Comparison of ENCODE assay signal across 8 mouse cellular contexts in the genomic region with DNA sequence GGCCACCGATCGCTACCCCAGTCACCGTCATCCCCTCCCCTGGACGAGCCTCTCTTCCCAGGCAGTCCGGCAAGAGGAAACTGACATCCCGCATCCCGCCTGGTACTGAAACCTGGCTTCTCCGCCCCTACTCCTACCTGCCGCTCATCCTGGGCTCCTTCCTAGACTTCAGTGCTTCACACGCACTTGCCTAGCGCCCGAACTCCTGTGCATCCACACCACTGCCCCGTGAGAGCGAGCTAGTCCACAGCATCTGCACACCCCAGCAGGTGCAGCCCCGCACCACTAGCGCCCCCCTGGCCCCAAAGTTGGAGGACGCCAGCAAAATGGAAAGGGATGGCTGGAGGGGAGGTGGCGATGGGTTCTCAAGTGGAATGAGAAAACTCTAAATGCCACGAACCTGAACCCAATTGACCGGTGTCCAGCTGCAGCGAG. TPM values are rescaled to one million over a fixed set of nuclear protein-coding genes. Genes with fewer than 3 reads are reported as not detected.
DNase-seq lines count a peak whose midpoint lies in the region; ATAC-seq and TF ChIP-seq lines count a peak whose summit lies in the region.

No protein-coding gene starts in this region.

- no peaks in the 10 kb centered on the region for H3K9me3 ChIP-seq in embryonic facial prominence, embryonic 12.5 days

- H3K27ac ChIP-seq in embryonic facial prominence, embryonic 12.5 days, result peak overlapping the region; percentile 6; the same call in 1 of the 2 replicates
- H3K27ac ChIP-seq in small intestine, adult 2 months (ENCODE audit: insufficient read depth, low read depth, low read length), result no peak overlapping the region

- peak; percentile 18 to 34 for DNase-seq in lung, adult 18-20 months
- no peak for DNase-seq in lung, postnatal 25 days (ENCODE audit: low spot score)
- peak; percentile 24 to 43 for DNase-seq in heart, postnatal 10 days
- peak; percentile 63 to 72 for DNase-seq in layer of hippocampus, postnatal 14 days (ENCODE audit: low spot score in 2 of 2)
- DNase-seq in lung, postnatal 14 days, result peak; percentile 12
- DNase-seq in ovary, postnatal 14 days (ENCODE audit: low spot score), result no peak

- under 1% methylated on average over 21 of the region's 21 CpGs for WGBS in embryonic facial prominence, embryonic 12.5 days
- WGBS in small intestine, adult 2 months, result 2% methylated on average over 21 of the region's 21 CpGs

- H3K4me3 ChIP-seq in embryonic facial prominence, embryonic 12.5 days, result peak overlapping the region; percentile 49
- H3K4me3 ChIP-seq in small intestine, adult 2 months (ENCODE audit: low read depth, low read length), result peak overlapping the region; percentile 52

- H3K9ac ChIP-seq in embryonic facial prominence, embryonic 12.5 days, result peak overlapping the region; percentile 44

- peak overlapping the region; percentile 93 for H3K4me2 ChIP-seq in embryonic facial prominence, embryonic 12.5 days (replicated peaks)

- 0 out of 2 replicates have a peak, but pooled peaks have one; percentile 1 for ATAC-seq in embryonic facial prominence, embryonic 12.5 days (ENCODE audit: insufficient number of reproducible peaks, insufficient read depth, low FRiP score, low TSS enrichment)

- no peaks in the 10 kb centered on the region for H3K36me3 ChIP-seq in embryonic facial prominence, embryonic 12.5 days
- no peaks in the 10 kb centered on the region for H3K36me3 ChIP-seq in small intestine, adult 2 months (ENCODE audit: control insufficient read depth, insufficient read depth, low read length)

- TF ChIP-seq POLR2A in small intestine, adult 2 months (IDR thresholded peaks at IDR 0.05; ENCODE audit: low read depth, low read length), result no peak

- peaks cover 54% of the 10 kb centered on the region for H3K4me1 ChIP-seq in embryonic facial prominence, embryonic 12.5 days
- peaks cover 9% of the 10 kb centered on the region for H3K4me1 ChIP-seq in small intestine, adult 2 months (ENCODE audit: control insufficient read depth, insufficient read depth, insufficient read length, low read length)

- peaks cover 43% of the 10 kb centered on the region for H3K27me3 ChIP-seq in embryonic facial prominence, embryonic 12.5 days
- peaks cover 43% of the 10 kb centered on the region for H3K27me3 ChIP-seq in small intestine, adult 2 months (ENCODE audit: control insufficient read depth, insufficient read depth, low read length)

- no peak for TF ChIP-seq CTCF in small intestine, adult 2 months (IDR thresholded peaks at IDR 0.05; ENCODE audit: extremely low read depth, insufficient read length, insufficient replicate concordance, low read depth, low read length)

- intact Hi-C loops in heart, postnatal 10 days (cut with DNase I), result no loop called here

RNA-seq across cellular contexts. Expression of a gene that starts 0.6 kb away (rescaled TPM):
- polyA plus RNA-seq in embryonic facial prominence, embryonic 12.5 days (2016; fragmentation: Nextera tagmentation; extraction: Ambion mirVana), result 24.1 and 26.2 TPM in 2 replicates
- total RNA-seq in heart, postnatal 10 days (2021), result 1 to 10 TPM; 3.3 to 3.5 TPM
- total RNA-seq in layer of hippocampus, postnatal 14 days (2021), result 10 to 100 TPM; 45.8 to 51.6 TPM
- polyA plus RNA-seq in small intestine, adult 2 months (2012; rRNA removed), result 0.58 and 1.5 TPM in 2 replicates

RNA-seq across cellular contexts. Expression of a gene that starts 56.7 kb away (rescaled TPM):
- polyA plus RNA-seq in embryonic facial prominence, embryonic 12.5 days (2016; fragmentation: Nextera tagmentation; extraction: Ambion mirVana), result not detected in 2 replicates
- not detected for total RNA-seq in heart, postnatal 10 days (2021)
- total RNA-seq in layer of hippocampus, postnatal 14 days (2021), result not detected
- not detected in 2 replicates for polyA plus RNA-seq in small intestine, adult 2 months (2012; rRNA removed)

Comparison
In these comparisons a context has a peak if more than half of its experiments do, and no peak if none do; other contexts are left out.
1. DNase-seq: peak in lung, adult 18-20 months (2 of 2), heart, postnatal 10 days (2 of 2), layer of hippocampus, postnatal 14 days (2 of 2) and lung, postnatal 14 days (single experiment); none in lung, postnatal 25 days (single experiment) and ovary, postnatal 14 days (single experiment).
2. RNA of a gene that starts 0.6 kb away (total RNA-seq): 45.8 to 51.6 TPM in layer of hippocampus, postnatal 14 days; 3.3 to 3.5 TPM in heart, postnatal 10 days; every median in the first group is over 10 times any median in the second.